Comparison of ENCODE assay signal across 13 mouse cellular contexts in genomic region chr6:5394971-5395370, GRCm38 (mm10). TPM values are rescaled to one million over a fixed set of nuclear protein-coding genes. Genes with fewer than 3 reads are reported as not detected.
DNase-seq lines count a peak whose midpoint lies in the region; ATAC-seq lines count a peak whose summit lies in the region.
"Had no signal": no experiment of that assay in that cellular context is flagged by ENCODE, and none has a peak within 500 bp of the region (broad histone marks: within the 10 kb centered on the region; RNA-seq: fewer than 3 reads in every experiment).

No protein-coding gene starts in this region.

- no peak for DNase-seq in lung, postnatal 25 days (ENCODE audit: low spot score)
- DNase-seq in heart, embryonic 10.5 days (ENCODE audit: low spot score): no peak
- peak; percentile 33 for DNase-seq in heart, postnatal 4 days
- DNase-seq in adipocyte (ENCODE audit: low spot score): no peak
- DNase-seq: gastrocnemius, postnatal 36 days; kidney, adult 18-20 months; thymus, adult 18-20 months had no signal

- peak; percentile 81; the same call in 1 of the 2 replicates for ATAC-seq in lung, embryonic 15.5 days (ENCODE audit: borderline replicate concordance, extremely low read depth, low FRiP score, low TSS enrichment)
- peak; percentile 56; the same call in 1 of the 2 replicates for ATAC-seq in stomach, embryonic 14.5 days (ENCODE audit: insufficient number of reproducible peaks, insufficient read depth, low FRiP score, low read depth)
- no peak for ATAC-seq in CD4-positive, CD25-positive, alpha-beta regulatory T cell, adult 4 months

- H3K4me2 ChIP-seq in lung, embryonic 15.5 days: peak overlapping the region; percentile 13; the same call in 1 of the 2 replicates
- H3K4me2 ChIP-seq in stomach, embryonic 14.5 days (replicated peaks; ENCODE audit: low read depth, low read length): no peak overlapping the region
- H3K4me2 ChIP-seq: neural tube, embryonic 13.5 days had no signal

- H3K4me1 ChIP-seq in lung, embryonic 15.5 days: peaks cover 10% of the 10 kb centered on the region
- peaks cover 41% of the 10 kb centered on the region for H3K4me1 ChIP-seq in heart, embryonic 10.5 days
- H3K4me1 ChIP-seq in stomach, embryonic 14.5 days (ENCODE audit: control insufficient read depth, insufficient read depth, low read length): no peaks in the 10 kb centered on the region

- H3K27me3 ChIP-seq in lung, embryonic 15.5 days: no peaks in the 10 kb centered on the region
- H3K27me3 ChIP-seq in heart, embryonic 10.5 days (ENCODE audit: insufficient read depth, poor library complexity, severe bottlenecking): no peaks in the 10 kb centered on the region
- no peaks in the 10 kb centered on the region for H3K27me3 ChIP-seq in stomach, embryonic 14.5 days (ENCODE audit: control insufficient read depth, insufficient read depth, low read length)
- H3K27me3 ChIP-seq: neural tube, embryonic 13.5 days had no signal

- WGBS in lung, embryonic 15.5 days: 17% methylated on average over 4 of the region's 4 CpGs
- 1% methylated on average over 4 of the region's 4 CpGs for WGBS in heart, embryonic 10.5 days
- WGBS in stomach, embryonic 14.5 days: 16% methylated on average over 4 of the region's 4 CpGs

- no peak overlapping the region for H3K4me3 ChIP-seq in lung, embryonic 15.5 days
- H3K4me3 ChIP-seq in heart, embryonic 10.5 days: peak overlapping the region; percentile 32; the same call in 1 of the 2 replicates
- no peak overlapping the region for H3K4me3 ChIP-seq in stomach, embryonic 14.5 days (ENCODE audit: low read depth, low read length)
- H3K4me3 ChIP-seq: neural tube, embryonic 13.5 days had no signal

- H3K9me3 ChIP-seq in lung, embryonic 15.5 days: no peaks in the 10 kb centered on the region
- H3K9me3 ChIP-seq in heart, embryonic 10.5 days: no peaks in the 10 kb centered on the region
- H3K9me3 ChIP-seq in stomach, embryonic 14.5 days (ENCODE audit: control insufficient read depth, low read depth, low read length): no peaks in the 10 kb centered on the region
- H3K9me3 ChIP-seq: G1E; neural tube, embryonic 13.5 days had no signal

- no peak overlapping the region for H3K9ac ChIP-seq in lung, embryonic 15.5 days
- H3K9ac ChIP-seq in stomach, embryonic 14.5 days (replicated peaks; ENCODE audit: low read depth, low read length): no peak overlapping the region
- H3K9ac ChIP-seq: neural tube, embryonic 13.5 days had no signal

- no peaks in the 10 kb centered on the region for H3K36me3 ChIP-seq in lung, embryonic 15.5 days
- peaks cover 7% of the 10 kb centered on the region for H3K36me3 ChIP-seq in heart, embryonic 10.5 days
- no peaks in the 10 kb centered on the region for H3K36me3 ChIP-seq in stomach, embryonic 14.5 days (ENCODE audit: control insufficient read depth, insufficient read depth, low read length)
- H3K36me3 ChIP-seq: G1E; neural tube, embryonic 13.5 days had no signal

- H3K27ac ChIP-seq in lung, embryonic 15.5 days: no peak overlapping the region; the same call in 1 of the 2 replicates
- peak overlapping the region; percentile 26; the same call in 1 of the 2 replicates for H3K27ac ChIP-seq in heart, embryonic 10.5 days
- no peak overlapping the region for H3K27ac ChIP-seq in stomach, embryonic 14.5 days (ENCODE audit: low read length)
- H3K27ac ChIP-seq: macrophage; neural tube, embryonic 13.5 days had no signal

RNA-seq across cellular contexts. Expression of gene Asb4, which starts 11.8 kb away (rescaled TPM):
- polyA plus RNA-seq in lung, embryonic 15.5 days (2015; fragmentation: Nextera tagmentation; extraction: Ambion mirVana): 7.3 and 8.2 TPM in 2 replicates
- 60.7 and 132 TPM in 2 replicates for polyA plus RNA-seq in heart, embryonic 10.5 days (2016; fragmentation: Nextera tagmentation; extraction: Ambion mirVana)
- total RNA-seq in heart, postnatal 4 days (2021): 10 to 100 TPM; 10.6 to 15.5 TPM
- 12.4 and 15.8 TPM in 2 replicates for polyA plus RNA-seq in stomach, embryonic 14.5 days (2014; fragmentation: Nextera tagmentation; extraction: Ambion mirVana)
- under 1 TPM in 1 of 2 experiments, not detected in 1; 0.40 TPM for polyA plus RNA-seq in CD4-positive, CD25-positive, alpha-beta regulatory T cell, adult 4 months (2017; shearing (Covaris generic))
- total RNA-seq: G1E had no signal
